Mouse (Mus musculus) ES-E14 (cell line): ENCODE data around the gene Nfe2l2.

Experiments
- HCFC1 ChIP-seq: IDR thresholded peaks from 2 replicates; pipeline ENCODE4 v1.6.1; 2012; ENCODE audit warnings: low read length, inconsistent platforms, borderline replicate concordance; ENCODE audit not compliant: insufficient read depth
- MAFK ChIP-seq: IDR thresholded peaks from 2 replicates; pipeline ENCODE4 v1.6.1; 2014; ENCODE audit warnings: mild to moderate bottlenecking, low read depth, low read length, inconsistent platforms; ENCODE audit not compliant: insufficient read depth

GRCm38 (mm10) chr2:75701207-75701606, 3.2 kb downstream of the Nfe2l2 start:
- no peak for TF ChIP-seq MAFK
- no peak for TF ChIP-seq HCFC1
